Mouse (Mus musculus) MEL (cell line): ENCODE data around the gene Igfbp2. TPM values are rescaled to one million over a fixed set of nuclear protein-coding genes. Genes with fewer than 3 reads are reported as not detected.

ENCODE experiments used
- DNase-seq: peaks from one replicate; pipeline ENCODE4 v3.0.0; 2011; ENCODE audit warnings: low read depth, low spot score
- H3K27ac ChIP-seq: 2 replicates; pipeline ENCODE4 v1.5.1; 2012; ENCODE audit warnings: low read depth, mild to moderate bottlenecking, control low read depth, low read length, moderate library complexity; ENCODE audit not compliant: control insufficient read depth
- H3K27me3 ChIP-seq, 2 experiments: fragments of 150-350 bp in 1 of 2; sonication (generic) in 1 of 2; 2 replicates each; pipeline ENCODE4 v1.6.1; 2012; ENCODE audit warnings: low read length in 2 of 2, mild to moderate bottlenecking in 2 of 2, improper control_type of control experiment in 1 of 2, moderate library complexity in 1 of 2; ENCODE audit not compliant: insufficient read depth in 2 of 2, control insufficient read depth in 1 of 2
- H3K36me3 ChIP-seq, 2 experiments: 2 replicates each; pipeline ENCODE4 v1.6.1; 2012 to 2014; ENCODE audit warnings: low read length in 2 of 2, improper control_type of control experiment in 1 of 2, inconsistent platforms in 1 of 2, mild to moderate bottlenecking in 1 of 2; ENCODE audit not compliant: insufficient read depth in 2 of 2, control insufficient read depth in 1 of 2
- H3K4me1 ChIP-seq, 2 experiments: fragments of 150-350 bp in 1 of 2; sonication (generic) in 1 of 2; 2 replicates each; pipeline ENCODE4 v1.6.1; 2012; ENCODE audit warnings: low read length in 2 of 2, improper control_type of control experiment in 1 of 2, mild to moderate bottlenecking in 1 of 2; ENCODE audit not compliant: insufficient read depth in 2 of 2, control insufficient read depth in 1 of 2
- H3K4me3 ChIP-seq, 2 experiments: fragments of 150-350 bp in 1 of 2; sonication (generic) in 1 of 2; 2 replicates each; pipeline ENCODE4 v1.5.1; 2012; ENCODE audit warnings: low read depth in 2 of 2, low read length in 2 of 2, mild to moderate bottlenecking in 2 of 2, moderate library complexity in 2 of 2, control low read depth in 1 of 2, improper control_type of control experiment in 1 of 2; ENCODE audit not compliant: control insufficient read depth in 1 of 2, insufficient read depth in 1 of 2
- H3K79me2 ChIP-seq: 2 replicates; pipeline ENCODE4 v1.6.1; 2012; ENCODE audit warnings: mild to moderate bottlenecking, low read length, moderate library complexity; ENCODE audit not compliant: control insufficient read depth, poor library complexity, insufficient read depth
- H3K9ac ChIP-seq: 2 replicates; pipeline ENCODE4 v1.6.1; 2012; ENCODE audit warnings: low read depth, mild to moderate bottlenecking, control low read depth, low read length, moderate library complexity; ENCODE audit not compliant: control insufficient read depth, poor library complexity, severe bottlenecking
- H3K9me3 ChIP-seq: fragments of 150-350 bp; sonication (generic); replicated peaks from 2 replicates; pipeline ENCODE4 v1.6.1; 2012; ENCODE audit warnings: mild to moderate bottlenecking, low read length, improper control_type of control experiment, moderate library complexity; ENCODE audit not compliant: insufficient read depth
- CHD1 ChIP-seq: IDR thresholded peaks from 2 replicates; pipeline ENCODE4 v1.6.1; 2012; ENCODE audit warnings: low read depth, mild to moderate bottlenecking, inconsistent platforms, low read length, improper control_type of control experiment
- CHD2 ChIP-seq: IDR thresholded peaks from 2 replicates; pipeline ENCODE4 v1.6.1; 2011; ENCODE audit warnings: low read length, improper control_type of control experiment
- ELF1 ChIP-seq: IDR thresholded peaks from 2 replicates; pipeline ENCODE4 v1.6.1; 2014; ENCODE audit warnings: low read depth, mild to moderate bottlenecking, inconsistent platforms, low read length, improper control_type of control experiment, moderate library complexity
- GATA1 ChIP-seq: IDR thresholded peaks from 2 replicates; pipeline ENCODE4 v1.6.1; 2011; ENCODE audit warnings: low read depth, low read length, improper control_type of control experiment
- HCFC1 ChIP-seq: IDR thresholded peaks from 2 replicates; pipeline ENCODE4 v1.6.1; 2012; ENCODE audit warnings: low read depth, mild to moderate bottlenecking, inconsistent platforms, low read length, improper control_type of control experiment, moderate library complexity
- JUND ChIP-seq: IDR thresholded peaks from 2 replicates; pipeline ENCODE4 v1.6.1; 2011; ENCODE audit warnings: low read depth, mild to moderate bottlenecking, improper control_type of control experiment, low read length
- MAFK ChIP-seq: IDR thresholded peaks from 2 replicates; pipeline ENCODE4 v1.6.1; 2011; ENCODE audit warnings: low read depth, mild to moderate bottlenecking, low read length, improper control_type of control experiment, borderline replicate concordance
- MAX ChIP-seq: IDR thresholded peaks from 2 replicates; pipeline ENCODE4 v1.6.1; 2011; ENCODE audit warnings: low read length, improper control_type of control experiment
- MYB ChIP-seq: IDR thresholded peaks from 2 replicates; pipeline ENCODE4 v1.6.1; 2011; ENCODE audit warnings: mild to moderate bottlenecking, low read depth, low read length, improper control_type of control experiment
- NRF1 ChIP-seq: IDR thresholded peaks from 2 replicates; pipeline ENCODE4 v1.6.1; 2014; ENCODE audit warnings: low read depth, mild to moderate bottlenecking, inconsistent platforms, low read length, improper control_type of control experiment, moderate library complexity; ENCODE audit not compliant: poor library complexity, insufficient read depth, severe bottlenecking
- POLR2A ChIP-seq, 2 experiments: IDR thresholded peaks; 2 replicates each; pipeline ENCODE4 v1.6.1; 2011 to 2012; ENCODE audit warnings: low read length in 2 of 2, mild to moderate bottlenecking in 2 of 2, control low read depth in 1 of 2, improper control_type of control experiment in 1 of 2, low read depth in 1 of 2, moderate library complexity in 1 of 2; ENCODE audit not compliant: control insufficient read depth in 1 of 2, insufficient read depth in 1 of 2, poor library complexity in 1 of 2
- POLR2AphosphoS2 ChIP-seq: IDR thresholded peaks from 2 replicates; pipeline ENCODE4 v1.6.1; 2011; ENCODE audit warnings: low read length, improper control_type of control experiment
- POLR2AphosphoS5 ChIP-seq: IDR thresholded peaks from 2 replicates; pipeline ENCODE4 v1.6.1; 2012; ENCODE audit warnings: low read depth, borderline replicate concordance, mild to moderate bottlenecking, inconsistent platforms, low read length, moderate library complexity, mixed read lengths
- RAD21 ChIP-seq: IDR thresholded peaks from 2 replicates; pipeline ENCODE4 v1.6.1; 2011; ENCODE audit warnings: mild to moderate bottlenecking, low read depth, low read length, improper control_type of control experiment
- RCOR1 ChIP-seq: IDR thresholded peaks from 2 replicates; pipeline ENCODE4 v1.6.1; 2012; ENCODE audit warnings: low read depth, mild to moderate bottlenecking, inconsistent platforms, low read length, improper control_type of control experiment
- USF1 ChIP-seq: IDR thresholded peaks from 2 replicates; pipeline ENCODE4 v1.6.1; 2014; ENCODE audit warnings: low read depth, mild to moderate bottlenecking, inconsistent platforms, low read length, improper control_type of control experiment, moderate library complexity
- USF2 ChIP-seq, 2 experiments: IDR thresholded peaks; 2 replicates each; pipeline ENCODE4 v1.6.1; 2011 to 2012; ENCODE audit warnings: improper control_type of control experiment in 2 of 2, low read length in 2 of 2, borderline replicate concordance in 1 of 2, inconsistent platforms in 1 of 2, low read depth in 1 of 2, mild to moderate bottlenecking in 1 of 2; ENCODE audit not compliant: insufficient read depth in 1 of 2
- ZKSCAN1 ChIP-seq: IDR thresholded peaks from 2 replicates; pipeline ENCODE4 v1.6.1; 2012; ENCODE audit warnings: low read depth, mild to moderate bottlenecking, inconsistent platforms, low read length, improper control_type of control experiment, moderate library complexity
- ZMIZ1 ChIP-seq: IDR thresholded peaks from 2 replicates; pipeline ENCODE4 v1.6.1; 2012; ENCODE audit warnings: low read depth, mild to moderate bottlenecking, inconsistent platforms, low read length, improper control_type of control experiment, moderate library complexity
- polyA plus RNA-seq, 2 experiments: library from polyadenylated mRNA; stranded (reverse) in 1 of 2; unstranded in 1 of 2; fragments of >175 nt in 1 of 2; fragments of >200 nt in 1 of 2; gene quantifications; 2 replicates each; pipeline versions ENCODE4 v1.2.1 to v1.2.4; 2012; ENCODE audit warnings: low replicate concordance in 2 of 2, low read depth in 1 of 2; ENCODE audit not compliant: insufficient read length in 2 of 2, insufficient read depth in 1 of 2, missing spikeins in 1 of 2
- total RNA-seq: library from RNA; depleted of rRNA; stranded (reverse); fragments of 300-350 nt; gene quantifications from 2 replicates; pipeline ENCODE4 v1.2.3, GENCODE M21; 2012

Igfbp2 gene
- total and polyA plus RNA-seq, 3 experiments = not detected

DNA sequence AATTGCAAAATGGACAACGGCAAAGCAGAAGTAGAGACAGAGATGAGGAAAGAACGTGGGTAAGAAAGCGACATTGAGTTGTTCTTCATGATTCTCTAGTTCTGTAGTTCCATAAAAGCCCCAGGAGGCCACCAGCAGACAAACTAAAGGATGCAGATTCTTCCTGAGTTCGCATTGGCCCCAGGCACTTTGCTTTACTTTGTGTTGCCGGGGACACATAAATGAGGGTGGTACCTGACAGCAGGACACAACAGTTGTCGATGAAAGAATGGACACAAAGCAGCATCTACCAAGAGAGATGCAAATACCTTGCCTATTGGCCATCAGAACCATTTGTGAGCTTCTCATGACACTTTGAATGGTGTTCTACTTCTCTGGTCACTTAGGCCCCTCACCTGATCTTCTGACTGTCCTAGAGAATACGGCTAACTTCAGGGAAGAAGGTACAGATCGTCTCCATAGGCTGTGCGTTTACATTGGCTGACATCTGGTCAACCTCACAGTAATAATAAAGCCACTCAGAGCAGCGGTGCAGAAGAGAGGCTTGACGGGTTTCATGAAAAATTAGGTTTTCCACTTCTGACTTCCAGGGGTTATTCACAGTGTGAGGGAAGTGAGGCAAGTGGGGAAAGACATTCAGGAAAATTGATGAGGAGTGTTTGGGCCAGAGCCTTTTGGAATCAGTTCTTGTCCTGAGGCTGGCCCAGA, 61.0 kb downstream of the Igfbp2 start:
- DNase-seq = no peak
- H3K9ac ChIP-seq = no peak overlapping the region
- no peak for TF ChIP-seq MYB
- no peaks in the 10 kb centered on the region for H3K27me3 ChIP-seq
- H3K36me3 ChIP-seq = no peaks in the 10 kb centered on the region
- no peak overlapping the region for H3K27ac ChIP-seq
- H3K79me2 ChIP-seq = no peaks in the 10 kb centered on the region
- no peaks in the 10 kb centered on the region for H3K9me3 ChIP-seq
- H3K4me3 ChIP-seq = no peak overlapping the region
- H3K4me1 ChIP-seq = no peaks in the 10 kb centered on the region

DNA sequence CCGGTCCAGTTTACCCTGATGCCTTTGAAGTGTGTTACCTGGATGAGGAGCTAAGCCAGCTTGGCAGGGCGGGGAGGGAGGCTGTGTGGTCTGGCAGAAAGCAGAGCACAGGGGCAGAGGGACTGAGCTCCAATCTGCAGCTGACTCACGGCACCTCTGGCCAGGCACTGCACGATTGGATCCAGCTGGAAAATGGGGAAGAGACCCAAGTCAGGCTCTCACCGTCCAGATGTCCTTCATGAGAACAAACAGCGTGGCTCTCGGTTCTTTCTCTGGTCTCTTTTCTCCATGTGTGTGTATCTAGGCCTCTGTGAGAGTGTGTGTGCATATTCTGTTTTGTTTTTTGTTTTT, 61.5 kb downstream of the Igfbp2 start:
- no peaks in the 10 kb centered on the region for H3K36me3 ChIP-seq
- H3K4me1 ChIP-seq = no peaks in the 10 kb centered on the region
- no peak overlapping the region for H3K27ac ChIP-seq
- no peak overlapping the region for H3K9ac ChIP-seq
- no peaks in the 10 kb centered on the region for H3K9me3 ChIP-seq
- no peaks in the 10 kb centered on the region for H3K79me2 ChIP-seq
- no peaks in the 10 kb centered on the region for H3K27me3 ChIP-seq
- TF ChIP-seq JUND = no peak
- TF ChIP-seq CHD2 = no peak
- no peak for TF ChIP-seq MAFK
- no peak for TF ChIP-seq RCOR1
- no peak for TF ChIP-seq NRF1
- no peak for TF ChIP-seq GATA1
- no peak for TF ChIP-seq RAD21
- no peak for TF ChIP-seq USF2 (IDR thresholded peaks at IDR 0.05; ENCODE audit: borderline replicate concordance in 1 of 2, insufficient read depth in 1 of 2, low read depth in 1 of 2, low read length in 2 of 2)
- TF ChIP-seq ELF1 = no peak
- TF ChIP-seq HCFC1 = no peak
- no peak for TF ChIP-seq ZMIZ1
- TF ChIP-seq ZKSCAN1 = no peak
- no peak for TF ChIP-seq POLR2AphosphoS5
- TF ChIP-seq POLR2AphosphoS2 = no peak
- no peak for TF ChIP-seq MAX
- TF ChIP-seq POLR2A (IDR thresholded peaks at IDR 0.05; ENCODE audit: control insufficient read depth in 1 of 2, insufficient read depth in 1 of 2, low read depth in 1 of 2, low read length in 2 of 2, poor library complexity in 1 of 2) = no peak
- no peak for TF ChIP-seq USF1
- no peak for TF ChIP-seq CHD1
- H3K4me3 ChIP-seq = no peak overlapping the region
- DNase-seq = no peak
